Mouse (Mus musculus): ENCODE data around the gene B4galt5. TPM values are rescaled to one million over a fixed set of nuclear protein-coding genes. Genes with fewer than 3 reads are reported as not detected.

Gene B4galt5
- polyA plus RNA-seq, 1 experiment from 2014 or later, result 3.2 TPM

DNA sequence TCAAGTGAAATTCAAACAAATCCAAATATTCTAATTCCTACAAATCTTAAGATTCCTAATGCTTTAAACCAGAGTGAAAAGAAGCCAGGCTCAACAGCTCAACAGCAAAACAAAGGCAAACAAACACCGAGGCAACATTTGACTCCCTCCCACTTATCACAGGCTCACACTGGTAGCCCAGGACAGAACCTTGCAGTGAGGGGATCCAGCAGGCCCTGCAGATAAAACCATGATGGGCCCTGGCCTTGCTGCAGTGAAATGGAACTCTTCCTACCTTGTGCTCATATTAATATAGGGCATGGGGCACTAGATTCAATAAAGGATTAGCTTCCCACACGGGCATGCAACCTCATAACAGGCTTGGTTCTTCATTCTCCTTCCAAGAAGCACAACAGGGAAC lies 11.4 kb downstream of the B4galt5 start:
- Histone ChIP-seq H3K27me3 (ENCODE audit: insufficient read depth, low read length) (no peaks in the 10 kb centered on the region), H3K9ac (replicated peaks) (no peak overlapping the region), H3K27ac (ENCODE audit: low read depth) (0 out of 2 replicates have a peak overlapping the region, but pooled peaks have one; percentile 3), H3K4me3 (ENCODE audit: low read depth, low read length) (no peak overlapping the region), H3K4me2 (ENCODE audit: low read depth, low read length) (no peak overlapping the region), H3K36me3 (replicated peaks; ENCODE audit: insufficient read depth, low read length) (no peaks in the 10 kb centered on the region), H3K9me3 (ENCODE audit: low read length) (no peaks in the 10 kb centered on the region), H3K4me1 (ENCODE audit: insufficient read depth) (peaks cover 37% of the 10 kb centered on the region)
- DNase-seq (no peak), ATAC-seq (no peak)
- WGBS (ENCODE audit: insufficient replicate concordance), result 28% methylated on average over 2 of the region's 2 CpGs
- TF ChIP-seq EP300 (IDR thresholded peaks at IDR 0.05; ENCODE audit: low read depth), result no peak
- no peak for TF ChIP-seq CTCF (IDR thresholded peaks at IDR 0.05; ENCODE audit: low read depth)

DNA sequence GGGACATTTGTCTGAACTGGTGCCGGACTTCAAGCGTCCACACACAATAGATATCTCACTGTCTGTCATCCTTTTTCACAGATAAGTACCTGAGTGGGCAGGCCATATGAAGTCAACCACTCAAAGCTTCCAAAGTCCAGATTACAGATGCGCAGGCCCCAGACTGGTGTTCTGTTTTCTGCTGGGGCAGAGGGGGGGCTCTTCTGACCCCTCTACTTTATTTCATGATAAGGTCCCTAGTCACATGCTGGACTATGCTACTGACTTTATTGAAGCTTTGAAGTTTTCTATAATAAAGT lies 11.8 kb downstream of the B4galt5 start:
- peak; percentile 12; the same call in 1 of the 2 replicates for ATAC-seq
- Histone ChIP-seq H3K27ac (ENCODE audit: low read depth) (peak overlapping the region; percentile 55), H3K4me3 (ENCODE audit: low read depth, low read length) (no peak overlapping the region), H3K9ac (replicated peaks) (peak overlapping the region; percentile 34; the same call in 1 of the 2 replicates), H3K9me3 (ENCODE audit: low read length) (no peaks in the 10 kb centered on the region), H3K27me3 (ENCODE audit: insufficient read depth, low read length) (no peaks in the 10 kb centered on the region), H3K36me3 (replicated peaks; ENCODE audit: insufficient read depth, low read length) (no peaks in the 10 kb centered on the region), H3K4me2 (ENCODE audit: low read depth, low read length) (no peak overlapping the region), H3K4me1 (ENCODE audit: insufficient read depth) (peaks cover 36% of the 10 kb centered on the region)
- WGBS (ENCODE audit: insufficient replicate concordance), result 48% methylated on average over 3 of the region's 3 CpGs
- TF ChIP-seq CTCF (IDR thresholded peaks at IDR 0.05; ENCODE audit: low read depth) (no peak), EP300 (IDR thresholded peaks at IDR 0.05; ENCODE audit: low read depth) (no peak)
- DNase-seq, result no peak

DNA sequence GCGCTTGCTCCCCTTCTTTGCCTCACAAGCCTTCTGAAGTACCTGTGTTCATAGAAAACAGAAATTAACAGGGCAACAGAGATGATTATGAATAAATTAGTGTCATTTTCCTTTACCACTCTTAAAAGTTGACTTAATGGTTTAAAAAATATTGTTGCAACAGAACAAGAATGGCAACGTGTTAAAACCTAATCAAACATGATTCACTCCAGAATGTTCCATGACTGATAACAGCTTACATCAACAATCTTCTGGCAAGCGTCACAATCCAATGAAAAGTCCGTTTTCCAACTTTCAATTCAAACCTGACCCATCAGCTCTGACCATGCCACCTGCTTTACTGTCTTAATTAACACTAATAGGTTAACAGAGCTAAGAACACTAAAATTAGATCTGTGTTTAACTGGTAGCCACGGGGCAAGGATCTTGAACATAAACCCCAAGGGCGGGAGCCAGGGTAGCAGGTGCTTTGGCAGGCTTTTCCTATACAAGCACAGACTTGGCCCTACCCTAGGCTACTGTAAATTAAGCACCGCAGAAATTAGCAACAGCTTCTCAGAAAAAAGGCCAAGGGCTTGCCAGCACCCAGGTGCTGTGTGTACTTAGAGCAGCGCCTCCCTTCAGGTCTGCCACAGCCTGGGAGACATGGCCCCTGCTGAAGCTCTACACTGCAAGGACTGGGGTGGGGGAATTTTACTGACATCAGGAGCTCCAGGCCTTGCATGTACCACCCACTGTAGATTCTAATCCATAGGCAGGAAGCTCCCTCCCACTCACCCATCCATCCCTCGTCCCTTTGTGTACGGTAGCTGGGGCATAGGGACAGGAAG lies 12.4 kb downstream of the B4galt5 start:
- no peaks in the 10 kb centered on the region for H3K36me3 ChIP-seq (replicated peaks; ENCODE audit: insufficient read depth, low read length)
- ATAC-seq (0 out of 2 replicates have a peak, but pooled peaks have one; percentile 1), DNase-seq (no peak)
- H3K9me3 ChIP-seq (ENCODE audit: low read length), result no peaks in the 10 kb centered on the region
- peaks cover 39% of the 10 kb centered on the region for H3K4me1 ChIP-seq (ENCODE audit: insufficient read depth)
- TF ChIP-seq CTCF (IDR thresholded peaks at IDR 0.05; ENCODE audit: low read depth) (no peak), EP300 (IDR thresholded peaks at IDR 0.05; ENCODE audit: low read depth) (no peak)
- H3K4me2 ChIP-seq (ENCODE audit: low read depth, low read length), result no peak overlapping the region
- peak overlapping the region; percentile 55 for H3K27ac ChIP-seq (ENCODE audit: low read depth)
- 49% methylated on average over 10 of the region's 10 CpGs for WGBS (ENCODE audit: insufficient replicate concordance)
- peak overlapping the region; percentile 34; the same call in 1 of the 2 replicates for H3K9ac ChIP-seq (replicated peaks)
- no peak overlapping the region for H3K4me3 ChIP-seq (ENCODE audit: low read depth, low read length)
- H3K27me3 ChIP-seq (ENCODE audit: insufficient read depth, low read length), result no peaks in the 10 kb centered on the region

- WGBS (ENCODE audit: insufficient replicate concordance), result 37% methylated on average over 9 of the region's 9 CpGs
- TF ChIP-seq EP300 (IDR thresholded peaks at IDR 0.05; ENCODE audit: low read depth) (no peak), CTCF (IDR thresholded peaks at IDR 0.05; ENCODE audit: low read depth) (no peak)
- ATAC-seq, result peak; percentile 13; the same call in 1 of the 2 replicates
Measured at GRCm38 (mm10) chr2:167335066-167335465, 13.9 kb downstream of the B4galt5 start.

GRCm38 (mm10) chr2:167334312-167334711 lies 14.7 kb downstream of the B4galt5 start:
- Histone ChIP-seq H3K27ac (ENCODE audit: low read depth) (no peak overlapping the region), H3K9ac (replicated peaks) (no peak overlapping the region), H3K27me3 (ENCODE audit: insufficient read depth, low read length) (no peaks in the 10 kb centered on the region), H3K9me3 (ENCODE audit: low read length) (no peaks in the 10 kb centered on the region), H3K4me1 (ENCODE audit: insufficient read depth) (peaks cover 46% of the 10 kb centered on the region), H3K4me2 (ENCODE audit: low read depth, low read length) (no peak overlapping the region), H3K4me3 (ENCODE audit: low read depth, low read length) (no peak overlapping the region), H3K36me3 (replicated peaks; ENCODE audit: insufficient read depth, low read length) (no peaks in the 10 kb centered on the region)
- TF ChIP-seq EP300 (IDR thresholded peaks at IDR 0.05; ENCODE audit: low read depth) (no peak), CTCF (IDR thresholded peaks at IDR 0.05; ENCODE audit: low read depth) (no peak)
- WGBS (ENCODE audit: insufficient replicate concordance), result 81% methylated on average over 4 of the region's 4 CpGs
- ATAC-seq, result no peak
- DNase-seq, result no peak

More at GRCm38 (mm10) chr2:167335066-167335465, 13.9 kb downstream of the B4galt5 start:
- Histone ChIP-seq H3K27me3 (ENCODE audit: insufficient read depth, low read length) (no peaks in the 10 kb centered on the region), H3K36me3 (replicated peaks; ENCODE audit: insufficient read depth, low read length) (no peaks in the 10 kb centered on the region), H3K9ac (replicated peaks) (peak overlapping the region; percentile 30; the same call in 1 of the 2 replicates), H3K27ac (ENCODE audit: low read depth) (peak overlapping the region; percentile 60), H3K9me3 (ENCODE audit: low read length) (no peaks in the 10 kb centered on the region), H3K4me1 (ENCODE audit: insufficient read depth) (peaks cover 46% of the 10 kb centered on the region), H3K4me3 (ENCODE audit: low read depth, low read length) (no peak overlapping the region), H3K4me2 (ENCODE audit: low read depth, low read length) (no peak overlapping the region)
- DNase-seq, result no peak

DNA sequence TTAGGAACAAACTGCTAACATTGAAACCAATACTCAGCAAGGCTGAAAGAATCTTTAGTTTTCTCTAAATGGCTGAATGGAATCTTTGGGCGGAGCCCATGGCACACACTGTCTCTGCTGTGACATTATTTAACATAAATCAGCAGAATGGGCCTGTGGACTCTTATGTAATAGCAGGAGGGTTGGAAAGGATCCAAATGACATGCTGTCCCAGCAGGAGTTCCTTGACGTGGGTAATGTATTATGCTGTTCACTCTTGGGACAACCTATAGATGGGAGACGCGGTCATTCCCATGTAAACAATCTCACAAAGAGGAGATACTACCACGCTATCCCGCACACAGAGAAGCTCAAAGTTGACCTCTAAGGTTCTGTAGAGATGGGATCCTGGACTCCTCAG lies 15.5 kb downstream of the B4galt5 start:
- no peak overlapping the region for H3K4me2 ChIP-seq (ENCODE audit: low read depth, low read length)
- no peaks in the 10 kb centered on the region for H3K27me3 ChIP-seq (ENCODE audit: insufficient read depth, low read length)
- ATAC-seq (no peak), DNase-seq (no peak)
- H3K9me3 ChIP-seq (ENCODE audit: low read length), result no peaks in the 10 kb centered on the region
- no peak overlapping the region for H3K4me3 ChIP-seq (ENCODE audit: low read depth, low read length)
- H3K27ac ChIP-seq (ENCODE audit: low read depth), result peak overlapping the region; percentile 55; the same call in 1 of the 2 replicates
- H3K9ac ChIP-seq (replicated peaks), result no peak overlapping the region
- H3K4me1 ChIP-seq (ENCODE audit: insufficient read depth), result peaks cover 42% of the 10 kb centered on the region
- TF ChIP-seq CTCF (IDR thresholded peaks at IDR 0.05; ENCODE audit: low read depth), result no peak
- TF ChIP-seq EP300 (IDR thresholded peaks at IDR 0.05; ENCODE audit: low read depth), result peak; percentile 14; the same call in 1 of the 2 replicates
- WGBS (ENCODE audit: insufficient replicate concordance), result 75% methylated on average over 6 of the region's 6 CpGs
- no peaks in the 10 kb centered on the region for H3K36me3 ChIP-seq (replicated peaks; ENCODE audit: insufficient read depth, low read length)

Measured in liver, postnatal 0 days (tissue).